In genomic region chr4:140649731-140650130, GRCm38 (mm10) we compare ENCODE assay signal across 13 mouse cellular contexts. TPM values are rescaled to one million over a fixed set of nuclear protein-coding genes. Genes with fewer than 3 reads are reported as not detected.
DNase-seq lines count a peak whose midpoint lies in the region; ATAC-seq and TF ChIP-seq lines count a peak whose summit lies in the region.
"Had no signal": no experiment of that assay in that cellular context is flagged by ENCODE, and none has a peak within 500 bp of the region (broad histone marks: within the 10 kb centered on the region; RNA-seq: fewer than 3 reads in every experiment).

No protein-coding gene starts in this region.

- no peaks in the 10 kb centered on the region for H3K27me3 ChIP-seq in midbrain, embryonic 10.5 days (ENCODE audit: low read depth, poor library complexity, severe bottlenecking)
- H3K27me3 ChIP-seq in midbrain, embryonic 11.5 days (ENCODE audit: control insufficient read depth, insufficient read depth, low read length), result no peaks in the 10 kb centered on the region
- H3K27me3 ChIP-seq in midbrain, embryonic 12.5 days, result 0 out of 2 replicates have a peak, but pooled peaks cover 7% of the 10 kb centered on the region
- H3K27me3 ChIP-seq: embryonic facial prominence, embryonic 15.5 days; kidney, embryonic 15.5 days had no signal

- intact Hi-C loops in gastrocnemius, adult 2 months (cut with DNase I), result no loop called here

- no peak for TF ChIP-seq CTCF in gastrocnemius, adult 2 months (IDR thresholded peaks at IDR 0.05)

- ATAC-seq in midbrain, embryonic 11.5 days (ENCODE audit: low FRiP score), result no peak
- ATAC-seq in midbrain, embryonic 12.5 days (ENCODE audit: low FRiP score, low read depth), result no peak

- H3K9ac ChIP-seq in midbrain, embryonic 11.5 days (ENCODE audit: low read length), result no peak overlapping the region
- H3K9ac ChIP-seq in midbrain, embryonic 12.5 days (replicated peaks), result 0 out of 2 replicates have a peak overlapping the region, but pooled peaks have one; percentile 15

- H3K27ac ChIP-seq in gastrocnemius, adult 2 months, result peak overlapping the region; percentile 29; the same call in 1 of the 2 replicates
- H3K27ac ChIP-seq in midbrain, embryonic 10.5 days (replicated peaks), result peak overlapping the region; percentile 99
- no peak overlapping the region for H3K27ac ChIP-seq in midbrain, embryonic 11.5 days (ENCODE audit: low read depth, low read length)
- peak overlapping the region; percentile 95 for H3K27ac ChIP-seq in midbrain, embryonic 12.5 days (replicated peaks)

- peaks cover 59% of the 10 kb centered on the region for H3K4me1 ChIP-seq in midbrain, embryonic 10.5 days
- peaks cover 21% of the 10 kb centered on the region for H3K4me1 ChIP-seq in midbrain, embryonic 11.5 days (ENCODE audit: control insufficient read depth, insufficient read depth, low read length)
- peaks cover 46% of the 10 kb centered on the region for H3K4me1 ChIP-seq in midbrain, embryonic 12.5 days

- no peak for DNase-seq in gastrocnemius, adult 2 months
- no peak for DNase-seq in gastrocnemius, adult 8-10 months (ENCODE audit: low spot score in 2 of 2)
- no peak for DNase-seq in midbrain, embryonic 10.5 days (ENCODE audit: low spot score)
- DNase-seq in midbrain, embryonic 11.5 days (ENCODE audit: low spot score, missing footprints), result no peak
- no peak for DNase-seq in thymus, postnatal 10 days (ENCODE audit: low spot score in 2 of 2)
- DNase-seq in kidney, adult 8-10 months, result no peak
- no peak for DNase-seq in left cerebral cortex, adult 18-20 months (ENCODE audit: low spot score in 2 of 2)
- DNase-seq: cerebellum, adult 8-10 months; lung, postnatal 14 days had no signal

- no peak overlapping the region for H3K4me2 ChIP-seq in midbrain, embryonic 11.5 days
- H3K4me2 ChIP-seq in midbrain, embryonic 12.5 days (replicated peaks), result no peak overlapping the region

- 43% methylated on average over 1 of the region's 1 CpGs for WGBS in midbrain, embryonic 10.5 days
- 73% methylated on average over 1 of the region's 1 CpGs for WGBS in midbrain, embryonic 11.5 days
- 68% methylated on average over 1 of the region's 1 CpGs for WGBS in midbrain, embryonic 12.5 days

- peaks cover 20% of the 10 kb centered on the region for H3K36me3 ChIP-seq in midbrain, embryonic 10.5 days
- H3K36me3 ChIP-seq in midbrain, embryonic 11.5 days (ENCODE audit: control insufficient read depth, insufficient read depth, low read length), result no peaks in the 10 kb centered on the region
- peaks cover 12% of the 10 kb centered on the region; the same call in 1 of the 2 replicates for H3K36me3 ChIP-seq in midbrain, embryonic 12.5 days
- H3K36me3 ChIP-seq: embryonic facial prominence, embryonic 15.5 days had no signal

- no peak overlapping the region for H3K4me3 ChIP-seq in gastrocnemius, adult 2 months
- H3K4me3 ChIP-seq in midbrain, embryonic 10.5 days, result no peak overlapping the region; the same call in 1 of the 2 replicates
- no peak overlapping the region for H3K4me3 ChIP-seq in midbrain, embryonic 11.5 days (ENCODE audit: low read depth, low read length)
- no peak overlapping the region for H3K4me3 ChIP-seq in midbrain, embryonic 12.5 days

- H3K9me3 ChIP-seq in midbrain, embryonic 10.5 days (replicated peaks), result no peaks in the 10 kb centered on the region
- H3K9me3 ChIP-seq in midbrain, embryonic 11.5 days (ENCODE audit: control insufficient read depth, low read length), result no peaks in the 10 kb centered on the region
- no peaks in the 10 kb centered on the region for H3K9me3 ChIP-seq in midbrain, embryonic 12.5 days
- H3K9me3 ChIP-seq: embryonic facial prominence, embryonic 15.5 days; heart, embryonic 10.5 days; kidney, embryonic 15.5 days had no signal

RNA-seq across cellular contexts. Expression of gene Arhgef10l, which starts 16.1 kb away (rescaled TPM):
- total RNA-seq in gastrocnemius, adult 2 months (2021), result 10 to 100 TPM; 50.9 to 66.3 TPM
- 10 to 100 TPM; 50.0 to 66.3 (median 54.8) TPM for total RNA-seq in gastrocnemius, adult 8-10 months (2022)
- polyA plus RNA-seq in midbrain, embryonic 10.5 days (2016; fragmentation: Nextera tagmentation; extraction: Ambion mirVana), result 25.1 and 32.4 TPM in 2 replicates
- 17.6 and 18.5 TPM in 2 replicates for polyA plus RNA-seq in midbrain, embryonic 11.5 days (2014; fragmentation: Nextera tagmentation; extraction: Ambion mirVana)
- polyA plus RNA-seq in midbrain, embryonic 12.5 days (2016; fragmentation: Nextera tagmentation; extraction: Ambion mirVana), result 34.2 and 36.5 TPM in 2 replicates
- 10 to 100 TPM; 56.0 to 60.5 TPM for total RNA-seq in left cerebral cortex, adult 18-20 months (2021)

RNA-seq across cellular contexts. Expression of gene Rcc2, which starts 50.6 kb away (rescaled TPM):
- total RNA-seq in gastrocnemius, adult 2 months (2021), result 1 to 10 TPM; 5.9 to 8.8 TPM
- total RNA-seq in gastrocnemius, adult 8-10 months (2022), result 1 to 10 TPM; 6.0 to 7.8 (median 6.4) TPM
- polyA plus RNA-seq in midbrain, embryonic 10.5 days (2016; fragmentation: Nextera tagmentation; extraction: Ambion mirVana), result 32.6 and 35.2 TPM in 2 replicates
- polyA plus RNA-seq in midbrain, embryonic 11.5 days (2014; fragmentation: Nextera tagmentation; extraction: Ambion mirVana), result 54.1 and 70.1 TPM in 2 replicates
- polyA plus RNA-seq in midbrain, embryonic 12.5 days (2016; fragmentation: Nextera tagmentation; extraction: Ambion mirVana), result 72.2 and 75.5 TPM in 2 replicates
- total RNA-seq in left cerebral cortex, adult 18-20 months (2021), result 10 to 100 TPM; 89.8 to 94.3 TPM

Comparison
In these comparisons a context has a peak if more than half of its experiments do, and no peak if none do; other contexts are left out.
1. RNA of gene Rcc2, which starts 50.6 kb away (total RNA-seq): 89.8 to 94.3 TPM in left cerebral cortex, adult 18-20 months; 5.9 to 8.8 TPM in gastrocnemius, adult 2 months and 6.0 to 7.8 TPM in gastrocnemius, adult 8-10 months; every median in the first group is over 4 times any median in the second.